Mouse (Mus musculus) MEL (cell line): ENCODE results near the gene Pou3f1.

Experiments used
- CTCF ChIP-seq, 3 experiments: IDR thresholded peaks in 2 of 3; conservative IDR thresholded peaks in 1 of 3; 2 replicates each; pipeline ENCODE4 v1.5.1; 2011 to 2012; ENCODE audit warnings: low read length in 3 of 3, low read depth in 2 of 3, mild to moderate bottlenecking in 2 of 3, improper control_type of control experiment in 1 of 3, inconsistent platforms in 1 of 3, mixed read lengths in 1 of 3, moderate library complexity in 1 of 3; ENCODE audit not compliant: control insufficient read depth in 1 of 3, insufficient read depth in 1 of 3, poor library complexity in 1 of 3, severe bottlenecking in 1 of 3
- TCF12 ChIP-seq: IDR thresholded peaks from 2 replicates; pipeline ENCODE4 v1.6.1; 2014; ENCODE audit warnings: low read depth, mild to moderate bottlenecking, inconsistent platforms, low read length, improper control_type of control experiment, moderate library complexity
- USF1 ChIP-seq: IDR thresholded peaks from 2 replicates; pipeline ENCODE4 v1.6.1; 2014; ENCODE audit warnings: low read depth, mild to moderate bottlenecking, inconsistent platforms, low read length, improper control_type of control experiment, moderate library complexity

- TF ChIP-seq USF1 (no peak), CTCF (IDR thresholded peaks at IDR 0.05 in 2 of 3, conservative IDR thresholded peaks at IDR 0.05 in 1 of 3; ENCODE audit: control insufficient read depth in 1 of 3, insufficient read depth in 1 of 3, low read depth in 2 of 3, low read length in 3 of 3, poor library complexity in 1 of 3, severe bottlenecking in 1 of 3) (no peak), TCF12 (no peak)
Measured at GRCm38 (mm10) chr4:124615406-124615960, 41.1 kb upstream of the Pou3f1 start.
